Mouse (Mus musculus): ENCODE data around the gene Uhrf1. TPM values are rescaled to one million over a fixed set of nuclear protein-coding genes. Genes with fewer than 3 reads are reported as not detected.

Gene Uhrf1
- total and polyA plus RNA-seq, 3 experiments: 161 to 220 (median 184) TPM

DNA sequence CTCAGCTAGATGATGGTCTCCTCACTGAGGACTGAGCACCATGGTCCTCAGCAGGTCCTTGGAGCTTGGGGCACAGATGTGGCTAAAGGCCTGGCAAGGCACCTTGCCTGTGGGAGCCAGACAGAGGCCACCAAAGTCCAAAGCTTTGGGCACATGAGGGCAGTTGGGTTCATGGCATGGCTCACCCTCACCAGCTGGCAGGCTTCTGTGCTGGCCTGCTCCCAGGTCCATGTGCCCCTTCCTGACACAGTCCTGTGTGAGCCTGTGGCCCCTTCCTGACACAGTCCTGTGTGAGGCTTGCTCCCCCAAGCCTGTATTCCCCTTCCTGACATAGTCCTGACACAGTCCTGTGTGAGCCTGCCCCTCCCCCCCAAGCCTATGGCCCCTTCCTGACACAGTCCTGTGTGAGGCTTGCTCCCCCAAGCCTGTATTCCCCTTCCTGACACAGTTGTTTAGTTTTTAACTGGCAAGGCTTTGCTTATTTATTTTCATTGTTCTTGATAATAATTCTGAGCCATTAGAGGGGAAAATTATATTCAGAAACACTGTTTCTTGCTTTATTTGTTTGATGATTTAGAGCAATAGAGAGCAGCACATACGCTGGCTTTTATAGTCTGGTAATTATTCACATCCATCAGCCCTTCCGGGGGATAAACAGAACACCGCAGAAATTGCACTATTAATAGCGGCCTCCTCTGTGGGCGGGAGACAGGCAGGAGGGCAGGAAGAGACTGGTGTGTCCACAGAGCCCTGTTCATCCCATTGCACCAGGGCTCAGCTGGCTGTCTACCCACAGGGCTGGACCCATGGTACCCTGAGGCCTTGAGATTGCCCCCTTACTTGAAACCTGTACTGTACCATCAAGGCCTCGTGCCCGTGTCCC, 62.9 kb downstream of the Uhrf1 start:
- Histone ChIP-seq H3K79me2 (replicated peaks; ENCODE audit: control insufficient read depth, extremely low read depth, insufficient read depth, poor library complexity, severe bottlenecking) (no peaks in the 10 kb centered on the region), H3K27ac (ENCODE audit: insufficient read depth, low read depth) (no peak overlapping the region), H3K4me1 (ENCODE audit: control insufficient read depth in 1 of 2, insufficient read depth in 2 of 2) (peaks cover 0 to 10% of the 10 kb centered on the region in 2 experiments; a peak in 2 of 4 replicates), H3K9ac (ENCODE audit: insufficient read depth, low read depth) (no peak overlapping the region), H3K9me3 (replicated peaks; ENCODE audit: low read length) (no peaks in the 10 kb centered on the region), H3K36me3 (replicated peaks in 1 of 2; ENCODE audit: control insufficient read depth in 1 of 2, insufficient read depth in 1 of 2, low read length in 1 of 2) (peaks cover 8 to 82% of the 10 kb centered on the region in 2 experiments), H3K4me3 (replicated peaks in 1 of 3; ENCODE audit: low read depth in 2 of 3, low read length in 2 of 3, poor library complexity in 1 of 3) (no peak overlapping the region), H3K4me2 (ENCODE audit: insufficient read depth, low read depth, poor library complexity, severe bottlenecking) (no peak overlapping the region), H3K27me3 (replicated peaks) (no peaks in the 10 kb centered on the region)
- dilution Hi-C loops (cut with MboI; ENCODE audit: extremely low pct_ligation_motif_present, extremely low pct_unique_long_range_greater_than_20kb, low sequenced_read_pairs): no loop called here
- DNase-seq (ENCODE audit: extremely low read depth): no peak
- in situ Hi-C loops (cut with MboI; ENCODE audit: low pct_ligation_motif_present, low pct_unique_long_range_greater_than_20kb, low sequenced_read_pairs): loop anchor here (10.0 kb wide), 1 partner anchor 299 kb away; no protein-coding TSS in a partner anchor
- TF ChIP-seq MXI1 (IDR thresholded peaks at IDR 0.05; ENCODE audit: low read depth, low read length) (no peak), NELFE (IDR thresholded peaks at IDR 0.05; ENCODE audit: low read depth, low read length) (no peak), MAX (IDR thresholded peaks at IDR 0.05; ENCODE audit: low read length) (no peak), USF1 (IDR thresholded peaks at IDR 0.05; ENCODE audit: low read depth, low read length) (no peak), UBTF (IDR thresholded peaks at IDR 0.05; ENCODE audit: low read depth, low read length) (no peak), NRF1 (IDR thresholded peaks at IDR 0.05; ENCODE audit: low read depth, low read length) (no peak)

DNA sequence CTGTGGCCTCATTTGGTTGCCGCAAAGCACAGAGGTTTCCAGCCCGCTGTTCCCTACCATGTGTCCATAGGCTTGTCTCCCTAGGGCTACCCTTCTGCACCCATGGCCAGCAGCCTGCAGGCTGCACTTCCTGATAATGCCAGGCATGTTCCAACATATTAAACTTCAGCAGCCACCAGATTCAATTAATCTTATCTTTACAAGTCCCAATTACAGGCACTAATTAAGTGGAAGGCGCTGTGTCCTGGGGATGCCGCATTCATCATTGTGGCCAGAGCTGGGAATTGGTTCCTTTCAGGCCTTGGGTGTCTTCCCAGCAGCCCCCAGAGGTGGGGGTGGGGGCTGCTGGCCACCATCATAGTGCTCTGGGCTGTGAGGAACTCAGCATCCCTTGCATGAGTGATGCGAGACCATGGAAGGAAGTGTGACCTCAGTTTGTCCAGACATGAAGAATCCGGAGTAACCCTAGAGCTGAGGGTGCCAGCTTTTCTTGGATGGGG, 65.2 kb downstream of the Uhrf1 start:
- no peak for TF ChIP-seq UBTF (IDR thresholded peaks at IDR 0.05; ENCODE audit: low read depth, low read length)
- TF ChIP-seq BHLHE40 (IDR thresholded peaks at IDR 0.05; ENCODE audit: low read depth, low read length): no peak
- no peak for TF ChIP-seq USF2 (conservative IDR thresholded peaks at IDR 0.05; ENCODE audit: low read depth, low read length)
- no peak for TF ChIP-seq IRF4 (IDR thresholded peaks at IDR 0.05; ENCODE audit: low read depth, low read length)
- no peak for TF ChIP-seq RCOR1 (conservative IDR thresholded peaks at IDR 0.05; ENCODE audit: low read depth, low read length)
- no peak for TF ChIP-seq MYC (IDR thresholded peaks at IDR 0.05; ENCODE audit: low read depth, low read length)
- no peak for TF ChIP-seq HCFC1 (IDR thresholded peaks at IDR 0.05; ENCODE audit: low read depth, low read length)
- TF ChIP-seq SMC3 (IDR thresholded peaks at IDR 0.05; ENCODE audit: low read depth, low read length): no peak
- TF ChIP-seq MAZ (IDR thresholded peaks at IDR 0.05; ENCODE audit: low read depth, low read length): no peak
- TF ChIP-seq ETS1 (conservative IDR thresholded peaks at IDR 0.05; ENCODE audit: low read depth, low read length): no peak
- TF ChIP-seq MAX (IDR thresholded peaks at IDR 0.05; ENCODE audit: low read length): no peak
- TF ChIP-seq MXI1 (IDR thresholded peaks at IDR 0.05; ENCODE audit: low read depth, low read length): no peak
- Histone ChIP-seq H3K27me3 (replicated peaks) (no peaks in the 10 kb centered on the region), H3K27ac (ENCODE audit: insufficient read depth, low read depth) (no peak overlapping the region), H3K4me3 (replicated peaks in 1 of 3; ENCODE audit: low read depth in 2 of 3, low read length in 2 of 3, poor library complexity in 1 of 3) (no peak overlapping the region), H3K9ac (ENCODE audit: insufficient read depth, low read depth) (no peak overlapping the region), H3K36me3 (replicated peaks in 1 of 2; ENCODE audit: control insufficient read depth in 1 of 2, insufficient read depth in 1 of 2, low read length in 1 of 2) (peaks cover 8 to 88% of the 10 kb centered on the region in 2 experiments), H3K9me3 (replicated peaks; ENCODE audit: low read length) (no peaks in the 10 kb centered on the region), H3K4me2 (ENCODE audit: insufficient read depth, low read depth, poor library complexity, severe bottlenecking) (no peak overlapping the region), H3K4me1 (ENCODE audit: control insufficient read depth in 1 of 2, insufficient read depth in 2 of 2) (no peaks in the 10 kb centered on the region; a peak in 1 of 4 replicates), H3K79me2 (replicated peaks; ENCODE audit: control insufficient read depth, extremely low read depth, insufficient read depth, poor library complexity, severe bottlenecking) (no peaks in the 10 kb centered on the region)
- in situ Hi-C loops (cut with MboI; ENCODE audit: low pct_ligation_motif_present, low pct_unique_long_range_greater_than_20kb, low sequenced_read_pairs) (loop anchor here (10.0 kb wide), 1 partner anchor 296 kb away; no protein-coding TSS in a partner anchor), dilution Hi-C loops (cut with MboI; ENCODE audit: extremely low pct_ligation_motif_present, extremely low pct_unique_long_range_greater_than_20kb, low sequenced_read_pairs) (no loop called here)
- no peak for DNase-seq (ENCODE audit: extremely low read depth)
